Mouse (Mus musculus): ENCODE measurements around the gene Slc25a23. TPM values are rescaled to one million over a fixed set of nuclear protein-coding genes. Genes with fewer than 3 reads are reported as not detected.

Gene Slc25a23
- 10.4 and 12.6 TPM in 2 replicates for polyA plus RNA-seq (2016; fragmentation: Nextera tagmentation; extraction: Ambion mirVana)

GRCm38 (mm10) chr17:57059486-57059977 is at the start of gene Slc25a23:
Gene Slc25a23, minus strand, starts transcription at chr17:57059863.
- Histone ChIP-seq H3K27me3 (ENCODE audit: low read depth, poor library complexity, severe bottlenecking) (peaks cover 40% of the 10 kb centered on the region), H3K27ac (replicated peaks) (peak within 1 kb of the TSS; percentile 93), H3K4me1 (peaks cover 46% of the 10 kb centered on the region)

GRCm38 (mm10) chr17:57108666-57109171 is 49.1 kb upstream of the Slc25a23 start:
- H3K4me1 ChIP-seq = peaks cover 32% of the 10 kb centered on the region
- peaks cover 7% of the 10 kb centered on the region for H3K36me3 ChIP-seq
- H3K9me3 ChIP-seq (replicated peaks) = no peaks in the 10 kb centered on the region
- WGBS = 71% methylated on average over 5 of the region's 5 CpGs
- DNase-seq (ENCODE audit: low spot score) = no peak
- H3K27ac ChIP-seq (replicated peaks) = no peak overlapping the region
- H3K4me3 ChIP-seq = no peak overlapping the region
- no peaks in the 10 kb centered on the region for H3K27me3 ChIP-seq (ENCODE audit: low read depth, poor library complexity, severe bottlenecking)

More at GRCm38 (mm10) chr17:57059486-57059977, at the start of gene Slc25a23:
- Histone ChIP-seq H3K4me3 (peak within 1 kb of the TSS; percentile 91), H3K36me3 (peaks cover 28% of the 10 kb centered on the region), H3K9me3 (replicated peaks) (no peaks in the 10 kb centered on the region)
- WGBS = under 1% methylated on average over 45 of the region's 45 CpGs
- DNase-seq (ENCODE audit: low spot score) = peak; percentile 88

GRCm38 (mm10) chr17:57108040-57108665 is 48.5 kb upstream of the Slc25a23 start:
- peaks cover 32% of the 10 kb centered on the region for H3K4me1 ChIP-seq
- H3K4me3 ChIP-seq = no peak overlapping the region
- H3K9me3 ChIP-seq (replicated peaks) = no peaks in the 10 kb centered on the region
- H3K27ac ChIP-seq (replicated peaks) = no peak overlapping the region
- H3K27me3 ChIP-seq (ENCODE audit: low read depth, poor library complexity, severe bottlenecking) = no peaks in the 10 kb centered on the region
- 83% methylated on average over 7 of the region's 7 CpGs for WGBS
- H3K36me3 ChIP-seq = peaks cover 7% of the 10 kb centered on the region
- no peak for DNase-seq (ENCODE audit: low spot score)

- DNase-seq (ENCODE audit: low spot score) = no peak
- H3K36me3 ChIP-seq = peaks cover 7% of the 10 kb centered on the region
- peak overlapping the region; percentile 75; the same call in 1 of the 2 replicates for H3K4me3 ChIP-seq
- no peaks in the 10 kb centered on the region for H3K9me3 ChIP-seq (replicated peaks)
- peaks cover 32% of the 10 kb centered on the region for H3K4me1 ChIP-seq
- H3K27ac ChIP-seq (replicated peaks) = no peak overlapping the region
- WGBS = 90% methylated on average over 5 of the region's 5 CpGs
- H3K27me3 ChIP-seq (ENCODE audit: low read depth, poor library complexity, severe bottlenecking) = no peaks in the 10 kb centered on the region
Observed at GRCm38 (mm10) chr17:57107064-57107463, 47.4 kb upstream of the Slc25a23 start.

- H3K9me3 ChIP-seq (replicated peaks) = no peaks in the 10 kb centered on the region
- 5% methylated on average over 9 of the region's 9 CpGs for WGBS
- peaks cover 7% of the 10 kb centered on the region for H3K36me3 ChIP-seq
- peak overlapping the region; percentile 75 for H3K4me3 ChIP-seq
- no peaks in the 10 kb centered on the region for H3K27me3 ChIP-seq (ENCODE audit: low read depth, poor library complexity, severe bottlenecking)
- DNase-seq (ENCODE audit: low spot score) = no peak
- peak overlapping the region; percentile 91 for H3K27ac ChIP-seq (replicated peaks)
- H3K4me1 ChIP-seq = peaks cover 32% of the 10 kb centered on the region
Observed at GRCm38 (mm10) chr17:57106035-57106368, 46.3 kb upstream of the Slc25a23 start.

GRCm38 (mm10) chr17:57105181-57106034 is 45.7 kb upstream of the Slc25a23 start, which contains the start of gene Tnfsf9:
Gene Tnfsf9, plus strand, starts transcription at chr17:57105325.
- under 1% methylated on average over 43 of the region's 61 CpGs for WGBS
- Histone ChIP-seq H3K4me1 (peaks cover 32% of the 10 kb centered on the region), H3K9me3 (replicated peaks) (no peaks in the 10 kb centered on the region), H3K27ac (replicated peaks) (peak within 1 kb of the TSS; percentile 91), H3K4me3 (peak within 1 kb of the TSS; percentile 75), H3K36me3 (peaks cover 7% of the 10 kb centered on the region), H3K27me3 (ENCODE audit: low read depth, poor library complexity, severe bottlenecking) (no peaks in the 10 kb centered on the region)
- DNase-seq (ENCODE audit: low spot score) = peak; percentile 80

GRCm38 (mm10) chr17:57104496-57104895 is 44.8 kb upstream of the Slc25a23 start:
- Histone ChIP-seq H3K9me3 (replicated peaks) (no peaks in the 10 kb centered on the region), H3K36me3 (peaks cover 7% of the 10 kb centered on the region), H3K27me3 (ENCODE audit: low read depth, poor library complexity, severe bottlenecking) (no peaks in the 10 kb centered on the region), H3K4me1 (peaks cover 38% of the 10 kb centered on the region), H3K4me3 (peak overlapping the region; percentile 75), H3K27ac (replicated peaks) (peak overlapping the region; percentile 91)
- no peak for DNase-seq (ENCODE audit: low spot score)
- 44% methylated on average over 4 of the region's 4 CpGs for WGBS

GRCm38 (mm10) chr17:57102276-57102675 is 42.6 kb upstream of the Slc25a23 start:
- Histone ChIP-seq H3K36me3 (peaks cover 6% of the 10 kb centered on the region), H3K9me3 (replicated peaks) (no peaks in the 10 kb centered on the region)

GRCm38 (mm10) chr17:57099629-57100325 is 40.1 kb upstream of the Slc25a23 start:
- H3K27ac ChIP-seq (replicated peaks) = no peak overlapping the region
- no peaks in the 10 kb centered on the region for H3K27me3 ChIP-seq (ENCODE audit: low read depth, poor library complexity, severe bottlenecking)
- peaks cover 25% of the 10 kb centered on the region for H3K4me1 ChIP-seq
- 7% methylated on average over 10 of the region's 10 CpGs for WGBS
- H3K4me3 ChIP-seq = no peak overlapping the region
- H3K9me3 ChIP-seq (replicated peaks) = no peaks in the 10 kb centered on the region
- H3K36me3 ChIP-seq = no peaks in the 10 kb centered on the region; the same call in 1 of the 2 replicates
- DNase-seq (ENCODE audit: low spot score) = no peak

More at GRCm38 (mm10) chr17:57102276-57102675, 42.6 kb upstream of the Slc25a23 start:
- peaks cover 36% of the 10 kb centered on the region for H3K4me1 ChIP-seq
- no peak overlapping the region for H3K4me3 ChIP-seq
- no peaks in the 10 kb centered on the region for H3K27me3 ChIP-seq (ENCODE audit: low read depth, poor library complexity, severe bottlenecking)
- no peak overlapping the region for H3K27ac ChIP-seq (replicated peaks)
- no peak for DNase-seq (ENCODE audit: low spot score)
- WGBS = 85% methylated on average over 2 of the region's 2 CpGs

- peaks cover 18% of the 10 kb centered on the region for H3K4me1 ChIP-seq
- no peak overlapping the region for H3K4me3 ChIP-seq
- no peak for DNase-seq (ENCODE audit: low spot score)
- no peaks in the 10 kb centered on the region; the same call in 1 of the 2 replicates for H3K36me3 ChIP-seq
- H3K27me3 ChIP-seq (ENCODE audit: low read depth, poor library complexity, severe bottlenecking) = no peaks in the 10 kb centered on the region
- H3K9me3 ChIP-seq (replicated peaks) = no peaks in the 10 kb centered on the region
- WGBS = 89% methylated on average over 5 of the region's 5 CpGs
- no peak overlapping the region for H3K27ac ChIP-seq (replicated peaks)
Observed at GRCm38 (mm10) chr17:57098321-57098720, 38.7 kb upstream of the Slc25a23 start.

- peak; percentile 81 for DNase-seq (ENCODE audit: low spot score)
- WGBS = under 1% methylated on average over 11 of the region's 11 CpGs
- 0 out of 2 replicates have a peak, but pooled peaks cover 3% of the 10 kb centered on the region for H3K9me3 ChIP-seq (replicated peaks)
- peak overlapping the region; percentile 44 for H3K4me3 ChIP-seq
- H3K27me3 ChIP-seq (ENCODE audit: low read depth, poor library complexity, severe bottlenecking) = no peaks in the 10 kb centered on the region
- H3K27ac ChIP-seq (replicated peaks) = no peak overlapping the region
- no peaks in the 10 kb centered on the region for H3K36me3 ChIP-seq
- peaks cover 18% of the 10 kb centered on the region for H3K4me1 ChIP-seq
Observed at GRCm38 (mm10) chr17:57096623-57096920, 36.9 kb upstream of the Slc25a23 start.

Measured in midbrain, embryonic 10.5 days (tissue).